Mouse (Mus musculus) layer of hippocampus, adult 8-10 months (tissue): ENCODE results near the gene Fryl. TPM values are rescaled to one million over a fixed set of nuclear protein-coding genes. Genes with fewer than 3 reads are reported as not detected.

Experiments
- DNase-seq, 2 experiments: peaks; one replicate each; pipeline ENCODE4 v3.0.0; 2022; ENCODE audit warnings: low spot score in 2 of 2
- total RNA-seq, 4 experiments: library from RNA; stranded (reverse); gene quantifications; 2 replicates each; pipeline ENCODE4 v1.2.4; 2022

The Fryl gene
- total RNA-seq, 4 experiments from 2014 or later = 72.2 to 96.1 (median 73.9) TPM

GRCm38 (mm10) chr5:73162492-73162891 is 93.9 kb downstream of the Fryl start:
- peak in 1 of 2 experiments; percentile 23 for DNase-seq

- no peak for DNase-seq
Measured at GRCm38 (mm10) chr5:73160440-73160839, 96.0 kb downstream of the Fryl start.

GRCm38 (mm10) chr5:73157502-73157901 is 98.9 kb downstream of the Fryl start:
- DNase-seq = no peak

- DNase-seq = no peak
Measured at GRCm38 (mm10) chr5:73157009-73157408, 99.4 kb downstream of the Fryl start.

- no peak for DNase-seq
Measured at GRCm38 (mm10) chr5:73156226-73156926, 100.0 kb downstream of the Fryl start.

- no peak for DNase-seq
Measured at GRCm38 (mm10) chr5:73153802-73154465, 102.5 kb downstream of the Fryl start.

GRCm38 (mm10) chr5:73152206-73152605 is 104.2 kb downstream of the Fryl start:
- no peak for DNase-seq

GRCm38 (mm10) chr5:73150877-73151445 is 105.5 kb downstream of the Fryl start:
- no peak for DNase-seq

GRCm38 (mm10) chr5:73144987-73145386 is 111.4 kb downstream of the Fryl start:
- DNase-seq = no peak

- DNase-seq = no peak
Measured at GRCm38 (mm10) chr5:73141712-73142111, 114.7 kb downstream of the Fryl start.

- DNase-seq = no peak
Measured at GRCm38 (mm10) chr5:73141161-73141560, 115.3 kb downstream of the Fryl start.

GRCm38 (mm10) chr5:73137561-73137960 is 118.9 kb downstream of the Fryl start:
- no peak for DNase-seq

- no peak for DNase-seq
Measured at GRCm38 (mm10) chr5:73135959-73136358, 120.5 kb downstream of the Fryl start.

- DNase-seq = no peak
Measured at GRCm38 (mm10) chr5:73135131-73135530, 121.3 kb downstream of the Fryl start.

- peak; percentile 43 to 51 for DNase-seq
Measured at GRCm38 (mm10) chr5:73133833-73134185, 122.6 kb downstream of the Fryl start.

- no peak for DNase-seq
Measured at GRCm38 (mm10) chr5:73132998-73133832, 123.2 kb downstream of the Fryl start.

GRCm38 (mm10) chr5:73130984-73131383 is 125.4 kb downstream of the Fryl start:
- DNase-seq = no peak

- peak; percentile 53 to 62 for DNase-seq
Measured at GRCm38 (mm10) chr5:73129871-73130270, 126.5 kb downstream of the Fryl start.

GRCm38 (mm10) chr5:73119969-73120725 is 136.3 kb downstream of the Fryl start:
- no peak for DNase-seq

- no peak for DNase-seq
Measured at GRCm38 (mm10) chr5:73119524-73119923, 136.9 kb downstream of the Fryl start.

GRCm38 (mm10) chr5:73118786-73119185 is 137.6 kb downstream of the Fryl start:
- DNase-seq = no peak
